Mouse (Mus musculus): ENCODE measurements around the gene Gm438. TPM values are rescaled to one million over a fixed set of nuclear protein-coding genes. Genes with fewer than 3 reads are reported as not detected.
"Not testable (repeated sequence)": the region's sequence is repeated elsewhere in the genome, so short reads cannot be mapped to it uniquely, and the experiment has no call there.

Gene Gm438
- not detected for total RNA-seq (2021)
- long read RNA-seq, experiment 1: 0 reads
- long read RNA-seq, experiment 2: 0 reads

DNA sequence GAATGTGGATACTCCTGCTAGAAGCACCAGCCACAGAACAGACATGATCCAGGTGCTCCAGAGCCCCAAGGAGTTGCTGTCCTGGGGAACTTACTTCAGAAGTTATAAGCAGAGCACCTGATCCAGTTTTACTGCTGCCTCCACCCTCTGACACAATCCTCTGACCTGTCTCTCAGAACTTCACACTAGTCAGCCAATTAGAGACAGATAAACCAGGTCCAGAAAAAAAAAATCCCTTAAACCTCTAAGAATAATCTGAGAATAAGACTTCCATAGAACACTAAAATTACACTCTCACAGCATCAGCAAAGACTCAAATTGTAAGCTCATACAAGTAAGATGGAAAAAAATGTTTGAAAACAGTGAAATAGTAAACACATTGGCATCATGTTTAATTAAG, at the start of gene Gm438:
Gene Gm438, minus strand, starts transcription at position 101 of the 400 bp plus-strand sequence.
- DNase-seq: no peak
- intact Hi-C loops (cut with DNase I): no loop called here

DNA sequence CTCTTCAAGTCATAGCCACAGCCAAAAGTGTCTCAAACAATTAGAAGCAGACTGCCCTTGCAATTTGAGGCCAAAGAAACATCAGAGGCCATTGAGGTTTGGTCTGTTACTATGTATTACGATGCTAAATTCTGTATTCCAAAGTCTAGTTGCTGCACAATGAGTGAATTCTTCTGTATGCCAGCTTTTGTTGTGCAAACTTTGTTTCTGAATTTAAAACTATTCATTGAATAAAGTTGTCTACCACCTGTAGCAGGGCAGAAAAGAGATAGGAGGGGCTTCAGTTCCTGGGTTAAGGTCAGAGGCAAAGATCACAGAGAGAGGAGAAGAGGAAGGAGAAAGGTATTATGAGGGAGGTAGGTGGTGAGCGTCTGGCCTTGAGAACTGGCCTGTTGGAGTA, 38.3 kb upstream of the Gm438 start:
- intact Hi-C loops (cut with DNase I): no loop called here

DNA sequence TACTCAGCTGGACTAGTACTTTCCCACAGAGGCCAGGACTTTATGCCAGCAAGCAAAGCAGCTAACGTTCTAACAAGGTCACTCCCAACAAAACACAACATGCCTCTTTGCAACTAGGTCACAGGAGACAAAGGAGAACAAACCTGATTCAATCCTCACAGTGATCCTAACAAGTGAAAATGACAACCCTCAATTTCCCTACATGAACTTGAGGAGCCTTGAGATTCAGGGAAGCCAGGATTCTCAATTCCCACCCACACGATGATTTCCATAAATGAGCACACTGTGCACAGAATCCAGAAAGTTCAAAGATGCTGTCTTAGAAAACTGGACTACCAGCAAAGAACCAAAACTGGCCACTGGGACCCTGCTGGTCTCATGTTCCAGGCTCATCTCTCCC, 37.6 kb upstream of the Gm438 start:
- intact Hi-C loops (cut with DNase I): no loop called here
- DNase-seq: no peak

More for the DNA sequence above, 38.3 kb upstream of the Gm438 start:
- DNase-seq: no peak

GRCm38 (mm10) chr4:144807135-144807534, 20.8 kb upstream of the Gm438 start:
- DNase-seq; intact Hi-C loops (cut with DNase I): not testable (repeated sequence)

- DNase-seq: no peak
- intact Hi-C loops (cut with DNase I): no loop called here
These were observed 17.2 kb upstream of the Gm438 start for GRCm38 (mm10) chr4:144803633-144804032.

DNA sequence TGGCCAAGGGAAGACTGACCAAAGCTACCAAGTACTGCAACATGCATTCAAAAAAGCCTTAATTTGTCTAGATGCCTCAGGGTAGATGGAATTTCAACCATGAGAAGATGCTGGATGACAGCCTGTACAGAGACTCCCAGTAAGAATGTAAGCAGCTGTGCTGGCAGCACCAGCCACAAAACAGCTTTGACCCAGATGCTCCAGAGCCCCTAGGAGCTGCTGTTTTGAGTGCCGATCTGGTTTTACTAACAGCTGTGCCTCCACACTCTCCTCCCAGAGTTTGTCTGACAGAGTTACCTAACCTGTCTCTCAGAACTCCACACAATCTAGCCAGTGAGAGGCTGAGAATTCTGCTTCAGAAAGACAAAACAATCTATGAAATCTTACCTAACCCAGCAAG, 3.8 kb upstream of the Gm438 start:
- intact Hi-C loops (cut with DNase I): no loop called here

GRCm38 (mm10) chr4:144782476-144783197, 3.7 kb downstream of the Gm438 start:
- intact Hi-C loops (cut with DNase I): no loop called here

More for the DNA sequence above, 3.8 kb upstream of the Gm438 start:
- DNase-seq: no peak

DNA sequence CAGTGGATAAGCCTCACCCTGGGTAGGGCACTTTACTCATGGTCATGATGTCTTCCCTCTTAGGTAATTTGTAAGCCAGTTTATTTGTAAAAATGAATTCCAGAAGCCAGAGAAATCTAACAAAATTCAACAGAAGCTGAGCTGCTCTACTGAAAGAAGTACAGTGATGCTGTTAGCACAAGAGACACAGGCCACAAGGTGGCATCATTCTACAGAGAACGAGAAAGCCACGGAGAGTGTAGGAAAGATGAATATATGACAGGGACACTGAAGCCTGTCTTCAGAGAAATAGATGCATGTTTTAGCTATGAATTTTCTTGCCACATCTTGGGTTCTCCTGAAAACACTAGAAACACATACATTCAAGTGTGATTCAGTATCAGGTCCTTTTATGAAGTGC, 20.7 kb downstream of the Gm438 start:
- DNase-seq: peak in 1 of 2 experiments; percentile 9
- intact Hi-C loops (cut with DNase I): loop anchor here (5.0 kb wide), 1 partner anchor 112 kb away; no protein-coding TSS in a partner anchor

More at GRCm38 (mm10) chr4:144782476-144783197, 3.7 kb downstream of the Gm438 start:
- no peak for DNase-seq

- intact Hi-C loops (cut with DNase I): no loop called here
- DNase-seq: no peak
These were observed 37.2 kb downstream of the Gm438 start for GRCm38 (mm10) chr4:144749139-144749538.

Other genes with a start within 250 kb of the Gm438 start
- not detected for gene Gm13124, start 221.4 kb downstream of the Gm438 start, total RNA-seq (2021)
- not detected for gene Aadacl4, start 172.9 kb downstream of the Gm438 start, total RNA-seq (2021)
- not detected for gene Gm436, start 100.2 kb downstream of the Gm438 start, total RNA-seq (2021)
- gene Gm13178, start 65.2 kb downstream of the Gm438 start, total RNA-seq (2021): not detected
- gene Dhrs3, start 106.2 kb upstream of the Gm438 start, total RNA-seq (2021): 10 to 100 TPM; 30.4 to 45.8 TPM